Mouse (Mus musculus) neural tube, embryonic 12.5 days (tissue): ENCODE measurements around the gene Tph1. TPM values are rescaled to one million over a fixed set of nuclear protein-coding genes. Genes with fewer than 3 reads are reported as not detected.
A peak's percentile ranks its signal among the peaks of the same experiment; 100 is the strongest.
"Not testable (repeated sequence)": the region's sequence is repeated elsewhere in the genome, so short reads cannot be mapped to it uniquely, and the experiment has no call there.

ENCODE experiments used
- ATAC-seq: fragments of 200-750 bp; cut with Nextera tagmentation; 2 replicates; pipeline ENCODE4 v1.8.0; 2017; ENCODE audit warnings: low read depth, mild to moderate bottlenecking, moderate TSS enrichment, moderate library complexity; ENCODE audit not compliant: low FRiP score
- H3K27ac ChIP-seq: fragments of 300-500 bp; sonication (generic); 2 replicates; pipeline ENCODE4 v1.5.1; 2016
- H3K27me3 ChIP-seq: fragments of 300-500 bp; sonication (generic); replicated peaks from 2 replicates; pipeline ENCODE4 v1.6.1; 2016; ENCODE audit warnings: mild to moderate bottlenecking
- H3K36me3 ChIP-seq: fragments of 300-500 bp; sonication (generic); 2 replicates; pipeline ENCODE4 v1.6.1; 2016; ENCODE audit warnings: mild to moderate bottlenecking
- H3K4me1 ChIP-seq: fragments of 300-500 bp; sonication (generic); 2 replicates; pipeline ENCODE4 v1.6.1; 2016
- H3K4me2 ChIP-seq: fragments of 300-500 bp; sonication (generic); replicated peaks from 2 replicates; pipeline ENCODE4 v1.6.1; 2016; ENCODE audit warnings: mild to moderate bottlenecking
- H3K4me3 ChIP-seq: fragments of 300-500 bp; sonication (generic); 2 replicates; pipeline ENCODE4 v1.5.1; 2016
- H3K9ac ChIP-seq: fragments of 300-500 bp; sonication (generic); 2 replicates; pipeline ENCODE4 v1.6.1; 2016; ENCODE audit warnings: mild to moderate bottlenecking
- H3K9me3 ChIP-seq: fragments of 300-500 bp; sonication (generic); 2 replicates; pipeline ENCODE4 v1.6.1; 2016; ENCODE audit warnings: mild to moderate bottlenecking
- WGBS: fragments of 180-500 bp; shearing (Covaris S2); methylation state at CpG from one replicate; pipeline ENCODE4 v1.1.7; 2016; 5-methylcytosine and 5-hydroxymethylcytosine counted together
- polyA plus RNA-seq: library from polyadenylated mRNA; unstranded; fragments of >200 nt; fragmentation: Nextera tagmentation; extraction: Ambion mirVana; gene quantifications from 2 replicates; pipeline ENCODE4 v1.2.1, GENCODE M21; 2016

Tph1 gene
- polyA plus RNA-seq, 1 experiment from 2014 or later = 1.7 TPM

GRCm38 (mm10) chr7:46680732-46681131 lies 8.4 kb upstream of the Tph1 start:
- Histone ChIP-seq H3K4me2 (no peak overlapping the region), H3K27ac (no peak overlapping the region), H3K4me3 (no peak overlapping the region), H3K9ac (no peak overlapping the region), H3K9me3 (no peaks in the 10 kb centered on the region), H3K4me1 (no peaks in the 10 kb centered on the region), H3K36me3 (no peaks in the 10 kb centered on the region), H3K27me3 (no peaks in the 10 kb centered on the region)
- ATAC-seq = no peak

DNA sequence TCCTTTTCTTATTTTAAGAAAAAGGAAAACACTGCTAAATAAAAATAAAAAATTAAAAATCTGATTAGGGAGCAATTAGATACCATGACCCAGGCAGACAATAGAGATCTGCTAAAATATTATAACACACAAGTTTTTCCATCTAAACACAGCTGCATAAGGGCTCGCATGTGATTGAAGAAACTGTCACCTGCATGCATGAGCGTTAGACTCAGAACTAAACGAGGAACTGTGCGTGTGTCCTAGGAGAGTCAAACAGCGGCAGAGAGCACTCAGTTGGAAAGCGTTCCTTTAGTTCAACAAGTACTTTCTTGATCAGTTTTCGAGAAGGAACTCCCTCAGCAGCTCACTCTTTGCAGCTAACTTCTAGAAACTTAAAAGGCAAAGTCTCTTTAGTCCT lies 6.7 kb upstream of the Tph1 start:
- not testable (repeated sequence) for H3K27me3 ChIP-seq, H3K9me3 ChIP-seq, H3K36me3 ChIP-seq, H3K4me1 ChIP-seq, H3K4me2 ChIP-seq, ATAC-seq, H3K4me3 ChIP-seq, H3K9ac ChIP-seq, H3K27ac ChIP-seq
- WGBS = 90% methylated on average over 7 of the region's 7 CpGs

- H3K27me3 ChIP-seq = no peaks in the 10 kb centered on the region
- H3K36me3 ChIP-seq = no peaks in the 10 kb centered on the region
- H3K4me2 ChIP-seq = no peak overlapping the region
- 93% methylated on average over 3 of the region's 3 CpGs for WGBS
- H3K9me3 ChIP-seq = no peaks in the 10 kb centered on the region
- H3K9ac ChIP-seq = no peak overlapping the region
- H3K27ac ChIP-seq = no peak overlapping the region
- no peaks in the 10 kb centered on the region for H3K4me1 ChIP-seq
- no peak for ATAC-seq
- H3K4me3 ChIP-seq = no peak overlapping the region
Measured at GRCm38 (mm10) chr7:46678417-46678816, 6.1 kb upstream of the Tph1 start.

- Histone ChIP-seq H3K4me3 (no peak overlapping the region), H3K9me3 (no peaks in the 10 kb centered on the region), H3K27ac (no peak overlapping the region), H3K9ac (no peak overlapping the region), H3K36me3 (no peaks in the 10 kb centered on the region), H3K4me1 (no peaks in the 10 kb centered on the region), H3K27me3 (no peaks in the 10 kb centered on the region), H3K4me2 (no peak overlapping the region)
- 62% methylated on average over 5 of the region's 5 CpGs for WGBS
- no peak for ATAC-seq
Measured at GRCm38 (mm10) chr7:46676808-46677360, 4.5 kb upstream of the Tph1 start.

GRCm38 (mm10) chr7:46675886-46676285 lies 3.5 kb upstream of the Tph1 start:
- Histone ChIP-seq H3K9me3 (no peaks in the 10 kb centered on the region), H3K27me3 (no peaks in the 10 kb centered on the region), H3K36me3 (no peaks in the 10 kb centered on the region), H3K9ac (no peak overlapping the region), H3K4me3 (no peak overlapping the region), H3K4me2 (no peak overlapping the region), H3K4me1 (no peaks in the 10 kb centered on the region), H3K27ac (no peak overlapping the region)
- WGBS = 88% methylated on average over 8 of the region's 8 CpGs
- no peak for ATAC-seq

- ATAC-seq = no peak
- H3K9me3 ChIP-seq = no peaks in the 10 kb centered on the region
- no peaks in the 10 kb centered on the region for H3K4me1 ChIP-seq
- no peak overlapping the region for H3K9ac ChIP-seq
- no peak overlapping the region for H3K27ac ChIP-seq
- no peaks in the 10 kb centered on the region for H3K36me3 ChIP-seq
- no peak overlapping the region for H3K4me2 ChIP-seq
- 93% methylated on average over 7 of the region's 7 CpGs for WGBS
- no peak overlapping the region for H3K4me3 ChIP-seq
- H3K27me3 ChIP-seq = no peaks in the 10 kb centered on the region
Measured at GRCm38 (mm10) chr7:46675061-46675460, 2.7 kb upstream of the Tph1 start.

GRCm38 (mm10) chr7:46667256-46667655 lies 5.1 kb downstream of the Tph1 start:
- H3K4me3 ChIP-seq = 0 out of 2 replicates have a peak overlapping the region, but pooled peaks have one; percentile 2
- H3K36me3 ChIP-seq = no peaks in the 10 kb centered on the region
- H3K4me1 ChIP-seq = 0 out of 2 replicates have a peak, but pooled peaks cover 7% of the 10 kb centered on the region
- no peaks in the 10 kb centered on the region for H3K9me3 ChIP-seq
- H3K9ac ChIP-seq = no peak overlapping the region
- 2% methylated on average over 21 of the region's 21 CpGs for WGBS
- H3K27me3 ChIP-seq = peaks cover 14% of the 10 kb centered on the region; the same call in 1 of the 2 replicates
- H3K4me2 ChIP-seq = peak overlapping the region; percentile 45
- no peak for ATAC-seq
- H3K27ac ChIP-seq = no peak overlapping the region

DNA sequence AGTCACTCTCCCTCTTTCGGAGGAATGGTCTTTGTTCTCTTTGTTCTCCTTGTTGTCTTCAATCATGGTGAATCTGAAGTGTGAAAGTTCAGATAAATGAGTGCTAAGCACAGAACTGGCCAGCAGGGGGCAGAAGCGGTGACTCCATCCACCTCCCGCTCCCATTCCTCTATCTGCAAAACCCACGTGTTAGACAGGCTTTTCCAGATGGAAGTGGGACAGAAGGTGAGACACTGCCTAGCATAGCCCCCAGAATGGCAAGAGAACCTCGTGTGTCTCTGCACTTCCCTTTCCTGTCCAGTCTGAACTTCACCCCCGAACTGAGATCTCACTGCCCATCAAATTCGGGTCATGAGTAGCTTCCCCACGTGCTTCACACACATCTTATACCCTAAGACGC lies 7.1 kb downstream of the Tph1 start:
- no peak for ATAC-seq
- H3K36me3 ChIP-seq = no peaks in the 10 kb centered on the region
- no peak overlapping the region for H3K4me2 ChIP-seq
- no peaks in the 10 kb centered on the region for H3K9me3 ChIP-seq
- no peak overlapping the region for H3K4me3 ChIP-seq
- H3K9ac ChIP-seq = no peak overlapping the region
- 37% methylated on average over 9 of the region's 9 CpGs for WGBS
- peaks cover 14% of the 10 kb centered on the region; the same call in 1 of the 2 replicates for H3K27me3 ChIP-seq
- H3K4me1 ChIP-seq = peaks cover 12% of the 10 kb centered on the region
- no peak overlapping the region for H3K27ac ChIP-seq

GRCm38 (mm10) chr7:46661591-46662090 lies 10.7 kb downstream of the Tph1 start:
- H3K4me3 ChIP-seq = no peak overlapping the region
- H3K27ac ChIP-seq = no peak overlapping the region
- peak overlapping the region; percentile 40 for H3K4me2 ChIP-seq
- no peak for ATAC-seq
- H3K9me3 ChIP-seq = no peaks in the 10 kb centered on the region
- peaks cover 5% of the 10 kb centered on the region for H3K4me1 ChIP-seq
- 19% methylated on average over 18 of the region's 18 CpGs for WGBS
- no peak overlapping the region for H3K9ac ChIP-seq
- no peaks in the 10 kb centered on the region for H3K36me3 ChIP-seq
- peaks cover 7% of the 10 kb centered on the region; the same call in 1 of the 2 replicates for H3K27me3 ChIP-seq

- Histone ChIP-seq H3K4me1 (no peaks in the 10 kb centered on the region), H3K4me3 (no peak overlapping the region), H3K27ac (no peak overlapping the region), H3K27me3 (no peaks in the 10 kb centered on the region), H3K9ac (no peak overlapping the region), H3K9me3 (no peaks in the 10 kb centered on the region), H3K4me2 (no peak overlapping the region), H3K36me3 (no peaks in the 10 kb centered on the region)
- no peak for ATAC-seq
- WGBS = 60% methylated on average over 2 of the region's 2 CpGs
Measured at GRCm38 (mm10) chr7:46652279-46652678, 20.1 kb downstream of the Tph1 start.

- 54% methylated on average over 5 of the region's 5 CpGs for WGBS
- H3K27ac ChIP-seq, ATAC-seq, H3K27me3 ChIP-seq, H3K4me3 ChIP-seq, H3K9me3 ChIP-seq, H3K4me1 ChIP-seq, H3K9ac ChIP-seq, H3K4me2 ChIP-seq, H3K36me3 ChIP-seq: not testable (repeated sequence)
Measured at GRCm38 (mm10) chr7:46650231-46650630, 22.1 kb downstream of the Tph1 start.

- no peak for ATAC-seq
Measured at GRCm38 (mm10) chr7:46648431-46649140, 23.8 kb downstream of the Tph1 start.

GRCm38 (mm10) chr7:46643172-46643571 lies 29.2 kb downstream of the Tph1 start:
- no peaks in the 10 kb centered on the region for H3K36me3 ChIP-seq
- H3K4me2 ChIP-seq = no peak overlapping the region
- H3K9ac ChIP-seq = no peak overlapping the region
- H3K4me3 ChIP-seq = no peak overlapping the region
- H3K4me1 ChIP-seq = peaks cover 7% of the 10 kb centered on the region
- H3K9me3 ChIP-seq = no peaks in the 10 kb centered on the region
- no peak for ATAC-seq
- 94% methylated on average over 1 of the region's 1 CpGs for WGBS
- no peak overlapping the region for H3K27ac ChIP-seq
- no peaks in the 10 kb centered on the region for H3K27me3 ChIP-seq

More at GRCm38 (mm10) chr7:46648431-46649140, 23.8 kb downstream of the Tph1 start:
- 71% methylated on average over 4 of the region's 4 CpGs for WGBS
- H3K27me3 ChIP-seq = no peaks in the 10 kb centered on the region
- H3K9me3 ChIP-seq = no peaks in the 10 kb centered on the region
- no peak overlapping the region for H3K27ac ChIP-seq
- no peaks in the 10 kb centered on the region for H3K4me1 ChIP-seq
- H3K4me3 ChIP-seq = no peak overlapping the region
- H3K9ac ChIP-seq = no peak overlapping the region
- H3K4me2 ChIP-seq = no peak overlapping the region
- no peaks in the 10 kb centered on the region for H3K36me3 ChIP-seq
